Mouse (Mus musculus) E14TG2a.4 (cell line): Measurements from ENCODE around the gene Nkd1.

Source experiments
- H3K27me3 ChIP-seq: 2 replicates; pipeline ENCODE4 v1.6.1; 2014; ENCODE audit warnings: low read length, control low read depth; ENCODE audit not compliant: insufficient read depth
- H3K36me3 ChIP-seq: 2 replicates; pipeline ENCODE4 v1.6.1; 2014; ENCODE audit warnings: low read length, control low read depth; ENCODE audit not compliant: insufficient read depth
- H3K4me1 ChIP-seq: replicated peaks from 2 replicates; pipeline ENCODE4 v1.6.1; 2014; ENCODE audit warnings: low read depth, low read length, control low read depth
- H3K4me3 ChIP-seq: replicated peaks from 2 replicates; pipeline ENCODE4 v1.5.1; 2014; ENCODE audit warnings: mild to moderate bottlenecking, low read length
- H3K9me3 ChIP-seq: 2 replicates; pipeline ENCODE4 v1.6.1; 2014; ENCODE audit warnings: low read length, control low read depth
- CTCF ChIP-seq: conservative IDR thresholded peaks from 2 replicates; pipeline ENCODE4 v1.5.1; 2014; ENCODE audit warnings: low read length
- NANOG ChIP-seq: IDR thresholded peaks from 2 replicates; pipeline ENCODE4 v1.6.1; 2014; ENCODE audit warnings: borderline replicate concordance, low read length, mixed read lengths
- POU5F1 ChIP-seq: IDR thresholded peaks from 2 replicates; pipeline ENCODE4 v1.6.1; 2014; ENCODE audit warnings: low read length, borderline replicate concordance

Nkd1 gene

GRCm38 (mm10) chr8:88624276-88624675 is 103.1 kb downstream of the Nkd1 start:
- TF ChIP-seq POU5F1 (no peak), CTCF (no peak), NANOG (no peak)
- H3K27me3 ChIP-seq = peaks cover 59% of the 10 kb centered on the region
- H3K4me3 ChIP-seq = no peak overlapping the region

GRCm38 (mm10) chr8:88626433-88626832 is 105.3 kb downstream of the Nkd1 start:
- Histone ChIP-seq H3K4me3 (peak overlapping the region; percentile 81), H3K27me3 (peaks cover 56% of the 10 kb centered on the region), H3K4me1 (peaks cover 11% of the 10 kb centered on the region; the same call in 1 of the 2 replicates), H3K36me3 (no peaks in the 10 kb centered on the region), H3K9me3 (peaks cover 11% of the 10 kb centered on the region; the same call in 1 of the 2 replicates)
- TF ChIP-seq CTCF (no peak), POU5F1 (no peak), NANOG (no peak)

More at GRCm38 (mm10) chr8:88624276-88624675, 103.1 kb downstream of the Nkd1 start:
- H3K4me1 ChIP-seq = peaks cover 8% of the 10 kb centered on the region; the same call in 1 of the 2 replicates
- H3K36me3 ChIP-seq = no peaks in the 10 kb centered on the region
- peaks cover 11% of the 10 kb centered on the region; the same call in 1 of the 2 replicates for H3K9me3 ChIP-seq

- TF ChIP-seq NANOG (no peak), CTCF (no peak), POU5F1 (no peak)
- Histone ChIP-seq H3K4me3 (peak overlapping the region; percentile 81), H3K27me3 (peaks cover 56% of the 10 kb centered on the region), H3K9me3 (peaks cover 11% of the 10 kb centered on the region; the same call in 1 of the 2 replicates), H3K36me3 (no peaks in the 10 kb centered on the region), H3K4me1 (peaks cover 14% of the 10 kb centered on the region; the same call in 1 of the 2 replicates)
Measured at GRCm38 (mm10) chr8:88626940-88627264, 105.7 kb downstream of the Nkd1 start.

GRCm38 (mm10) chr8:88627265-88627991 is 106.3 kb downstream of the Nkd1 start:
- no peak for TF ChIP-seq POU5F1

GRCm38 (mm10) chr8:88628001-88628774 is 107.0 kb downstream of the Nkd1 start:
- Histone ChIP-seq H3K36me3 (no peaks in the 10 kb centered on the region), H3K9me3 (peaks cover 11% of the 10 kb centered on the region; the same call in 1 of the 2 replicates), H3K27me3 (peaks cover 49% of the 10 kb centered on the region), H3K4me3 (peak overlapping the region; percentile 81), H3K4me1 (peaks cover 14% of the 10 kb centered on the region; the same call in 1 of the 2 replicates)
- TF ChIP-seq NANOG = no peak
- TF ChIP-seq CTCF = no peak
- no peak for TF ChIP-seq POU5F1

More at GRCm38 (mm10) chr8:88627265-88627991, 106.3 kb downstream of the Nkd1 start:
- peaks cover 11% of the 10 kb centered on the region; the same call in 1 of the 2 replicates for H3K9me3 ChIP-seq
- peak overlapping the region; percentile 81 for H3K4me3 ChIP-seq
- no peaks in the 10 kb centered on the region for H3K36me3 ChIP-seq
- peaks cover 56% of the 10 kb centered on the region for H3K27me3 ChIP-seq
- H3K4me1 ChIP-seq = peaks cover 14% of the 10 kb centered on the region; the same call in 1 of the 2 replicates

GRCm38 (mm10) chr8:88630225-88630624 is 109.1 kb downstream of the Nkd1 start:
- Histone ChIP-seq H3K9me3 (peaks cover 8% of the 10 kb centered on the region; the same call in 1 of the 2 replicates), H3K36me3 (no peaks in the 10 kb centered on the region), H3K27me3 (peaks cover 37% of the 10 kb centered on the region), H3K4me3 (no peak overlapping the region), H3K4me1 (peaks cover 23% of the 10 kb centered on the region)
- TF ChIP-seq CTCF = no peak
- TF ChIP-seq POU5F1 = no peak
- TF ChIP-seq NANOG = no peak

GRCm38 (mm10) chr8:88631081-88631480 is 109.9 kb downstream of the Nkd1 start:
- H3K9me3 ChIP-seq = peaks cover 7% of the 10 kb centered on the region; the same call in 1 of the 2 replicates
- no peaks in the 10 kb centered on the region for H3K36me3 ChIP-seq
- H3K27me3 ChIP-seq = peaks cover 35% of the 10 kb centered on the region
- no peak overlapping the region for H3K4me3 ChIP-seq
- no peak for TF ChIP-seq NANOG
- no peak for TF ChIP-seq CTCF
- TF ChIP-seq POU5F1 = no peak
- peaks cover 31% of the 10 kb centered on the region for H3K4me1 ChIP-seq

GRCm38 (mm10) chr8:88633343-88633765 is 112.2 kb downstream of the Nkd1 start:
- Histone ChIP-seq H3K9me3 (no peaks in the 10 kb centered on the region), H3K36me3 (no peaks in the 10 kb centered on the region), H3K27me3 (peaks cover 31% of the 10 kb centered on the region), H3K4me1 (peaks cover 30% of the 10 kb centered on the region), H3K4me3 (no peak overlapping the region)
- TF ChIP-seq POU5F1 = no peak
- TF ChIP-seq NANOG = no peak
- TF ChIP-seq CTCF = no peak
